Mouse (Mus musculus) intestine, embryonic 16.5 days (tissue): ENCODE measurements at regions not wholly inside any gene's neighbourhood (a gene's known extent, or its start where the extent isn't known, plus 50 kb on each side); places are given as distances from the start of the nearest gene placed in this dataset.

ENCODE experiments used
- ATAC-seq: fragments of 200-750 bp; cut with Nextera tagmentation; 2 replicates; pipeline ENCODE4 v1.8.0; 2017; ENCODE audit warnings: moderate TSS enrichment, moderate library complexity
- H3K27ac ChIP-seq: fragments of 300-500 bp; sonication (generic); 2 replicates; pipeline ENCODE4 v1.5.1; 2014; ENCODE audit warnings: mild to moderate bottlenecking, low read length
- H3K27me3 ChIP-seq: fragments of 300-500 bp; sonication (generic); replicated peaks from 2 replicates; pipeline ENCODE4 v1.6.1; 2014; ENCODE audit warnings: low read length, control low read depth, mixed read lengths; ENCODE audit not compliant: control insufficient read depth, insufficient read depth
- H3K36me3 ChIP-seq: fragments of 300-500 bp; sonication (generic); 2 replicates; pipeline ENCODE4 v1.6.1; 2014; ENCODE audit warnings: low read length, control low read depth; ENCODE audit not compliant: control insufficient read depth, insufficient read depth
- H3K4me1 ChIP-seq: fragments of 300-500 bp; sonication (generic); 2 replicates; pipeline ENCODE4 v1.6.1; 2014; ENCODE audit warnings: low read length, control low read depth, mixed read lengths; ENCODE audit not compliant: control insufficient read depth, insufficient read depth
- H3K4me2 ChIP-seq: fragments of 300-500 bp; sonication (generic); 2 replicates; pipeline ENCODE4 v1.6.1; 2014; ENCODE audit warnings: low read depth, low read length, control low read depth
- H3K4me3 ChIP-seq: fragments of 300-500 bp; sonication (generic); 2 replicates; pipeline ENCODE4 v1.5.1; 2014; ENCODE audit warnings: mild to moderate bottlenecking, low read length
- H3K9ac ChIP-seq: fragments of 300-500 bp; sonication (generic); 2 replicates; pipeline ENCODE4 v1.6.1; 2014; ENCODE audit warnings: low read depth, low read length
- H3K9me3 ChIP-seq: fragments of 300-500 bp; sonication (generic); 2 replicates; pipeline ENCODE4 v1.6.1; 2016; ENCODE audit warnings: low read length, control low read depth; ENCODE audit not compliant: control insufficient read depth
- WGBS: fragments of 180-500 bp; shearing (Covaris S2); extraction: QIAGEN DNeasy Blood & Tissue Kit; methylation state at CpG from one replicate; pipeline ENCODE4 v1.1.7; 2014; 5-methylcytosine and 5-hydroxymethylcytosine counted together

DNA sequence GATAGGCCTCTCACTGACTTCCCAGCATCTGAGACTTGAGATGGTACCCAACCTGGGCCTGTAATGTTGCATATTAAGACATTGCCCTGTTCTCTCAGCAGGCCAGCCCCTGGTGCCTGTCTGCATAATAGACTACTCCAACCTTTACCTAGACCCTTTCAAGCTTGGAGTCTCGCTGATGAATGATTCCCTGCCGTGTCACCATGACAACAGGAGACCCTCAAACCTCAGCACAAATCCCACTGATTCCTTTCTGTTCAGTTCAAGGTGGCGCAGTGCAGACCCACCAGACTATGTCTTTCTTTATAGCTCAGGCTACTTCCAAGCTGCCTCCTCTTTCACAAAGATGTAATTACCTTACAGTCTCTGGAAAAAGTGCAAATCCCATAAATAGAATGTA, 172.0 kb downstream of the Dcdc2c start:
- H3K9me3 ChIP-seq = no peaks in the 10 kb centered on the region
- WGBS = 83% methylated on average over 3 of the region's 3 CpGs
- H3K9ac ChIP-seq = no peak overlapping the region

DNA sequence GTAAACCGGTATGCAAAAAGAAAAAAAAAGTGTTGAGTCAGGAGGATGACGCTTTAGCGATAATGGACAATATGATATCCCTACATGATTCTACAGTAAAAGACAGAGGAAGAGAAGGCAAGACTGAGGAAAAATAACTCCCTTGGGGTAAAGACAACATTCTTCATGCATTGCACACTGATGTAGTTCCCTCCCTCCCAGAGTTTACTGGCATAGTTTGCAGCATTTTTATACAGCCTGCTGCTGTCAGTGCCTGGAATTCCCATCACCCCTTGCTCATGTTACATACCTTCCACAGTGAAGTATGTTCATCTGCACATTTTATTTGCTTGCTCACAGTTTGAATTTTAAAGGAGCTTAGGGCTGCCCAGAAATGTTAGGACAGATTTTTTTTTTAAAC, 174.2 kb downstream of the Dcdc2c start:
- no peaks in the 10 kb centered on the region for H3K9me3 ChIP-seq
- H3K27ac ChIP-seq = no peak overlapping the region
- ATAC-seq = no peak
- no peak overlapping the region for H3K9ac ChIP-seq
- no peak overlapping the region for H3K4me2 ChIP-seq
- WGBS = 67% methylated on average over 3 of the region's 3 CpGs
- H3K4me3 ChIP-seq = no peak overlapping the region
- no peaks in the 10 kb centered on the region for H3K4me1 ChIP-seq
- no peaks in the 10 kb centered on the region for H3K36me3 ChIP-seq
- no peaks in the 10 kb centered on the region for H3K27me3 ChIP-seq

More for the DNA sequence above, 172.0 kb downstream of the Dcdc2c start:
- no peak overlapping the region for H3K27ac ChIP-seq
- ATAC-seq = no peak
- H3K4me2 ChIP-seq = no peak overlapping the region
- H3K27me3 ChIP-seq = no peaks in the 10 kb centered on the region
- no peaks in the 10 kb centered on the region for H3K4me1 ChIP-seq
- no peaks in the 10 kb centered on the region for H3K36me3 ChIP-seq
- H3K4me3 ChIP-seq = no peak overlapping the region

DNA sequence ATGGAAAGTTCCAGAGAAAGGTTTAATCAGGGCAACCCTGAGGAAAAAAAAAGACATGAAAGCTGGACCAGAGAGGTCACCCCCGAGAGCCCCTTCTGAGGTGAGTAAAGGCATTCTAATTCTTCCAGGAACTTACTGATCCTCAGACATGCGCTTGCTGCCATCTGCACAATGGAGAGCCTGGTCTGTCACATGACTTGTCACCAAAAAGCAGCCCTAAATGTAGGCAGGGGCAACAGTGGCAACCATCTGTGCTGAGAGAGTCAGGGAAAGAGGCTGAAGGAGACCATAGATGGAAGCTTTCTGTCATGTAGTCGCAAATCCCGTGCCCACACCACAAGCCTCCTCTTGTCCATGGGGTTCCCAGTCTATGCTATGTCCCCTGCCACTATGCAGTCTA, 174.8 kb downstream of the Dcdc2c start:
- Histone ChIP-seq H3K9me3 (no peaks in the 10 kb centered on the region), H3K27ac (no peak overlapping the region), H3K4me2 (no peak overlapping the region), H3K4me3 (no peak overlapping the region), H3K36me3 (no peaks in the 10 kb centered on the region), H3K27me3 (no peaks in the 10 kb centered on the region), H3K4me1 (no peaks in the 10 kb centered on the region), H3K9ac (no peak overlapping the region)
- ATAC-seq = no peak
- WGBS = 81% methylated on average over 4 of the region's 4 CpGs

DNA sequence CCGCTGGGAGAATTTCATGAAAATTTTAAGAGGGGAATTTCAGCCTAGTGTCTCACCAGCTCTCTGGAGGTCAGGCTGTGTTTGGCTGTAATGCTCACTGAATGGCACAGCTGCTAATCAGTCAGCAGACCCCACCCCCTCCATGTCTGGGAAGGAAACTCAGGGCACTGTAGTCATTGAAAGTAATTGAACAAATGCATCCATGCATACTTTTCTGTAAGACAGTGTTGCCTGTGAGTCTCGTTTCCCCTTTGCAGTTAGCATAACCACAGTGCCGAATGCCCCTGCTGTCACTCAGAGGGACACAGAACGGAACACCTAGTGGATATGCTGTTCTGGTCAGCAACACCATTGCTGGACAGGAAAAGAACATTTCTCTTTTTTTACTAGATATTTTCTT, 175.4 kb downstream of the Dcdc2c start:
- 67% methylated on average over 4 of the region's 4 CpGs for WGBS
- H3K27ac ChIP-seq = no peak overlapping the region
- no peaks in the 10 kb centered on the region for H3K9me3 ChIP-seq
- H3K27me3 ChIP-seq = no peaks in the 10 kb centered on the region
- H3K9ac ChIP-seq = no peak overlapping the region
- H3K36me3 ChIP-seq = no peaks in the 10 kb centered on the region
- no peak overlapping the region for H3K4me2 ChIP-seq
- ATAC-seq = no peak
- H3K4me1 ChIP-seq = no peaks in the 10 kb centered on the region
- H3K4me3 ChIP-seq = no peak overlapping the region

DNA sequence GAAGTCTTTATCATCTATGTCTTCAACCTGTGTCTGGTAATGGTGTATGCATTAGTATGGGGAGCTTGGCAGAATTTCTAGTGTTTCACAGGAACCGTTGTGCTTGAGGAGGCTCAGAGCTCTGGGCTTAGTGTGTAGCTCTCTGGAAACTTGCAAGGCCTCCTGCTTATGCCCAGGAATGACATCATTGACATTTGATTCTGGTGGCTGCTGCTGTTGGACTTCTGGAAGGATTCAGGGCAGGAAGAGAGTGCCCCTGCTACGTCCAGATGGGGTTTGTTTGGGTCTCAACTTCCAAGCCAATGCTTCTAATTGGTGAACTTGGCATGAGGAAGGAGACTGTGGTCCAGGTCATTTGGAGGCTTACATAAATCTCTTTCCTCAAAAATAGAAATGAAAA, 186.9 kb downstream of the Dcdc2c start:
- ATAC-seq = no peak
- Histone ChIP-seq H3K36me3 (no peaks in the 10 kb centered on the region), H3K27ac (no peak overlapping the region), H3K4me2 (no peak overlapping the region), H3K9me3 (no peaks in the 10 kb centered on the region), H3K9ac (no peak overlapping the region), H3K4me3 (no peak overlapping the region), H3K27me3 (no peaks in the 10 kb centered on the region), H3K4me1 (peaks cover 4% of the 10 kb centered on the region; the same call in 1 of the 2 replicates)
- 62% methylated on average over 2 of the region's 2 CpGs for WGBS

DNA sequence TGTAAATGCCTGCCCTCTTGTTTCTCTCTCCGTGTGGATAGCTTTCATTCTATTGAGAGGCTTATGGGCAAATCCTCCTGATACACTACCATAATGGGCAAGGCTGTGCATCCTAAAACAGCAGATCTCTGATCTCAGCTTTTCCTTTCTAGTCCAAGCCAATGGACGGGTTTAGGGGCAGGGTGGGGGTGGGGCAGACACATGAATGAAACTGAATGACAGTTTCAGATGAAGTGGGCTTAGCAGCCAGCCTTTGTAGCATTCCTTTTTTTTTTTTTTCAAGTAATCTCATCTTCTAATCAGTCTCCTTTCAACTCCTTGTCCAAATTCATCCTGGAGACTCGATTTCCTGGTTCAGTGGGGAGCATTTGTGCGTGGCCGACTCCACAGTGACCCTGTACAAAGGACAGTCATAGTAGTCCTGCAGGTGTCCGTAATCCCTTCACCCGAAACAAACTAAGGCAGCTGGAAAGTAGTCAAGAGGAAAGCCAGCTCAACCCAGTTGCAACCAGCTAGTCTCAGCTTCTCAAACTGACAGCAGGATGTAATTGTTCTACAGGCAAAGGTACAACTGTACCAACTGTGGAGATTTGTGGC, 193.4 kb downstream of the Dcdc2c start:
- no peak for ATAC-seq
- H3K36me3 ChIP-seq = no peaks in the 10 kb centered on the region
- H3K9ac ChIP-seq = no peak overlapping the region
- H3K4me3 ChIP-seq = no peak overlapping the region
- no peaks in the 10 kb centered on the region for H3K9me3 ChIP-seq
- no peak overlapping the region for H3K27ac ChIP-seq
- H3K4me1 ChIP-seq = no peaks in the 10 kb centered on the region
- WGBS = 62% methylated on average over 7 of the region's 7 CpGs
- H3K4me2 ChIP-seq = no peak overlapping the region
- no peaks in the 10 kb centered on the region for H3K27me3 ChIP-seq

DNA sequence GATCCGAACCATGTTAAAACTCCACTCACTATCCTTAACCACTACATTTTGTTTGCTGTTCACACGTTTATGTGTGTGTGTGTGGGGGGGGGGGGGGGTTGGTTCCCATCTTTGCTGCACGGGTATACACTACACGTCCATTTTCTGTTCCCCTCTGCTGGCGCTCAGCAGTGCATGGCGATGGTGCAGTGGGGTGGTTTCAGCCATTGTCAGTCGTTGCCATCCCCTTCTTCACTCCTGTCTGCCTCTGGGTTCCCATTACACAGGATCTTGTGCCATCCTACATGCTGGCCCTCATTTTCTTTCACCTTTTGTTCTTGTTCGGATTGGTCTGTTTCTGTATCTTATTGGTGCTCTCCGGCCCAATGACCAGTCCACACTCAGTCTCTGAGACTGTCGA, 194.4 kb downstream of the Dcdc2c start:
- 88% methylated on average over 10 of the region's 10 CpGs for WGBS
- H3K4me2 ChIP-seq = no peak overlapping the region
- no peaks in the 10 kb centered on the region for H3K36me3 ChIP-seq
- no peaks in the 10 kb centered on the region for H3K27me3 ChIP-seq
- no peaks in the 10 kb centered on the region for H3K9me3 ChIP-seq
- H3K9ac ChIP-seq = no peak overlapping the region
- H3K4me3 ChIP-seq = no peak overlapping the region
- no peak overlapping the region for H3K27ac ChIP-seq
- ATAC-seq = no peak
- H3K4me1 ChIP-seq = no peaks in the 10 kb centered on the region

DNA sequence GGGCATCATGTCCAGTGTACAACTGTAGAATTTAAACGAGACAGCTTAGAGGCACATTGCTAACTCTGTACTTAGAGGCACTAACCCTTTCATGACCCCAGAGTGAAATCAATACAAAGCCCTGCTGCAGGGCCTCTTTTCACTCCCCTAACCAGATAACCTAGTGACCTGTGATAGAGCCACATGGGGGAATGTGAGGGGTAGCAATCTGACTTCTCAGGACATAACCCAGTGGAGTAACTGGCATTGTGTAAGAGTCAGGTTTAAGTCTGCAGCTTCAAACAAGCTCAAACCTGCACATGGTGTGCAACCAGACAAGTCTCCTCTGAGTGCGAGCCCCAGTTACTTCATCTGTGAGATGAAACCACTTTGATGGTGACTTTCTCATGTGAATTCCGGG, 199.1 kb downstream of the Dcdc2c start:
- Histone ChIP-seq H3K9ac (no peak overlapping the region), H3K27ac (no peak overlapping the region), H3K27me3 (no peaks in the 10 kb centered on the region), H3K4me2 (no peak overlapping the region), H3K36me3 (no peaks in the 10 kb centered on the region), H3K9me3 (no peaks in the 10 kb centered on the region), H3K4me1 (no peaks in the 10 kb centered on the region), H3K4me3 (no peak overlapping the region)
- no peak for ATAC-seq
- WGBS = 44% methylated on average over 3 of the region's 3 CpGs

DNA sequence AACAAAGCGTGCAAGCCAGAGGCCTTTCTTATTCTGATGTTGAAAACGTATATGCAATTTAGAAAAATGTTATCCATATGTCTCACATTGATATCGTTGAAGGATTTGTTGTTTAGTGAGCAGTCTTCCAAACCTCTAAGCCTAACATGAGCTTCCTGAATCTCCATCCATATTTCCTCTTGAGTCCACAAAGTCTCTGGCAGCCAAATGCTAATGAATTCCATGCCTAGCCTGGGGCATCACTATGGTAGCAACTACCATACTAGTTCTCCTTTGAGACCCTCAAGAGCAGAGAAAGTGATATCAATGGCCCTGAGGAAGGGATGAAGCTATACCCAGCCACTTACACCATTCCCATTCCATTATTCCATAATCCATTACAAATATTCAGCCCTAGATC, 199.6 kb downstream of the Dcdc2c start:
- H3K27ac ChIP-seq = no peak overlapping the region
- H3K4me2 ChIP-seq = no peak overlapping the region
- H3K36me3 ChIP-seq = no peaks in the 10 kb centered on the region
- no peak for ATAC-seq
- 75% methylated on average over 3 of the region's 3 CpGs for WGBS
- H3K9me3 ChIP-seq = no peaks in the 10 kb centered on the region
- no peak overlapping the region for H3K4me3 ChIP-seq
- no peaks in the 10 kb centered on the region for H3K27me3 ChIP-seq
- H3K9ac ChIP-seq = no peak overlapping the region
- no peaks in the 10 kb centered on the region for H3K4me1 ChIP-seq

DNA sequence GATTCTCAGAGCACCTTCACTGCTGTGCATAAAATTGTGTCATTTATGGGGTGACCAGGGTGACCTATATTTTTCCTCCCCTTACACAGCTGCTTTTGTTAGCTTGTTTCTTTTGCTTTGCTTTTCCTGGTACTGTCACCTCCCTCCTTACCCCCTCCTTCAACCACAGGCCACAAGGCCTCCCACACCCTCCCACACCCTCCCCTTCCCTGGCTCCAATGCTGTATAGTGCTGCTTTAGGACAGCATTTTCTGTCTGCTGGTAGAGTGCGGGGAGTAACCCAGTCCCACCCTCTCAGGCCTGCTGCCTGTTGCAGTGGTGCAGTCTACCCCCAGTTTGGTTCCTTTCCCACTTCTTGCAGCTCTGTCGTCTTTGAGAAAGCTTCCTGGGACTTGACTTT, 209.5 kb downstream of the Dcdc2c start:
- no peak overlapping the region for H3K4me2 ChIP-seq
- no peak overlapping the region for H3K4me3 ChIP-seq
- WGBS = 82% methylated on average over 2 of the region's 2 CpGs
- H3K27ac ChIP-seq = no peak overlapping the region
- no peak for ATAC-seq
- no peaks in the 10 kb centered on the region for H3K4me1 ChIP-seq
- H3K9me3 ChIP-seq = no peaks in the 10 kb centered on the region
- no peaks in the 10 kb centered on the region for H3K27me3 ChIP-seq
- no peaks in the 10 kb centered on the region for H3K36me3 ChIP-seq
- no peak overlapping the region for H3K9ac ChIP-seq
